Mouse (Mus musculus): ENCODE data around the gene Slc40a1.

- no peak for TF ChIP-seq CTCF (IDR thresholded peaks at IDR 0.05; ENCODE audit: extremely low read depth, insufficient read depth, insufficient read length, insufficient replicate concordance)
- no peak for TF ChIP-seq POLR2A (IDR thresholded peaks at IDR 0.05; ENCODE audit: low read depth, low read length)
Measured at GRCm38 (mm10) chr1:45881228-45881832, 45.0 kb downstream of the Slc40a1 start.

Measured in spleen, adult 2 months (tissue).